Mouse (Mus musculus) embryonic fibroblast, embryonic 13.5 days (primary cell): ENCODE measurements around the gene Lin7b. TPM values are rescaled to one million over a fixed set of nuclear protein-coding genes. Genes with fewer than 3 reads are reported as not detected.
A peak's percentile ranks its signal among the peaks of the same experiment; 100 is the strongest.

Experiments
- H3K27ac ChIP-seq: 2 replicates; pipeline ENCODE4 v1.5.1; 2012; ENCODE audit warnings: low read length, control low read depth, inconsistent platforms; ENCODE audit not compliant: insufficient read depth
- H3K4me1 ChIP-seq: 2 replicates; pipeline ENCODE4 v1.6.1; 2011; ENCODE audit warnings: low read length; ENCODE audit not compliant: control insufficient read depth, insufficient read depth
- H3K4me3 ChIP-seq: 2 replicates; pipeline ENCODE4 v1.5.1; 2011; ENCODE audit warnings: mild to moderate bottlenecking, control low read depth, low read length; ENCODE audit not compliant: insufficient read depth
- CTCF ChIP-seq: IDR thresholded peaks from 2 replicates; pipeline ENCODE4 v1.5.1; 2011; ENCODE audit warnings: mild to moderate bottlenecking, control low read depth, low read length, moderate library complexity, borderline replicate concordance; ENCODE audit not compliant: insufficient read depth
- POLR2A ChIP-seq: IDR thresholded peaks from 2 replicates; pipeline ENCODE4 v1.6.1; 2011; ENCODE audit warnings: low read depth, mild to moderate bottlenecking, control low read depth, low read length, moderate library complexity
- polyA plus RNA-seq: library from polyadenylated mRNA; stranded (reverse); fragments of >200 nt; gene quantifications from 2 replicates; pipeline ENCODE4 v1.2.4, GENCODE M21; 2011; ENCODE audit warnings: low read depth; ENCODE audit not compliant: missing spikeins, insufficient read length

The Lin7b gene
- polyA plus RNA-seq, 1 experiment = 2.3 TPM

DNA sequence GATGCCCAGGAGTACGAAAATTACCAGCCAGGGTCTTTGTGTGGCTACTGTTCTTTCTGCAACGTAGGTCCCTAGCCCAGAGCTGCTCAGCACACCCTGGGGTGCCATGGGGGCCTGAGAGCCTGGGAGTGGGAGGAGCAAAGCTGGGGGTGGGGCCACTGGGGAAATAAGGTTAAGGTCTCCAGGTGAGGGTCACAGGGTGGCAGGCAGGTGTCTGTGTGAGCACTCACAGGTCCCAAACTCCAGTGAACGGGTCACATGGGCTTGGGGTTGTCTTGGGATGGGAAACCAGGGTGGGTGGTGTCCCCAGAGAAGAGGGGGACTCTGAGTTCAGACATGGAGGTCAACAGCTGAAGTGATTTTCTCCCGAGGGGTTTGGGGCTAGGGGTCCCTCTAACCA, 32.9 kb downstream of the Lin7b start:
- H3K27ac ChIP-seq = no peak overlapping the region
- no peaks in the 10 kb centered on the region for H3K4me1 ChIP-seq
- H3K4me3 ChIP-seq = no peak overlapping the region
- TF ChIP-seq POLR2A = no peak
- TF ChIP-seq CTCF = no peak

DNA sequence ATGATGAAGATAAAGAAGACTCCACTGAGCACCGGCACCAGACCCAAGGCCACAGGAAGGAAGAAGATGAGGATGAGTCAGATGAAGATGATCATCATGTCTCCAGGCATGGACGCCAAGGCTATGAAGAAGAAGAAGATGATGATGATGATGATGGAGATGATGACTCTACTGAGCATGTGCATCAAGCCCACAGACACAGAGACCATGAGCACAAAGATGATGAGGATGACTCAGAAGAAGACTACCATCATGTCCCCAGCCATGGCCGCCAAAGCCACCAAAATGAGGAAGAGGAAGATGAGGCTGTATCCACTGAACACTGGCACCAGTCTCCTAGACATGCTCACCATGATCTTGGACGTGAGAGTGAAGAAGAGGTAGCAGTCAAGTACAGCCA, 34.1 kb downstream of the Lin7b start:
- no peak overlapping the region for H3K27ac ChIP-seq
- no peaks in the 10 kb centered on the region for H3K4me1 ChIP-seq
- no peak overlapping the region for H3K4me3 ChIP-seq
- TF ChIP-seq POLR2A (no peak), CTCF (no peak)

DNA sequence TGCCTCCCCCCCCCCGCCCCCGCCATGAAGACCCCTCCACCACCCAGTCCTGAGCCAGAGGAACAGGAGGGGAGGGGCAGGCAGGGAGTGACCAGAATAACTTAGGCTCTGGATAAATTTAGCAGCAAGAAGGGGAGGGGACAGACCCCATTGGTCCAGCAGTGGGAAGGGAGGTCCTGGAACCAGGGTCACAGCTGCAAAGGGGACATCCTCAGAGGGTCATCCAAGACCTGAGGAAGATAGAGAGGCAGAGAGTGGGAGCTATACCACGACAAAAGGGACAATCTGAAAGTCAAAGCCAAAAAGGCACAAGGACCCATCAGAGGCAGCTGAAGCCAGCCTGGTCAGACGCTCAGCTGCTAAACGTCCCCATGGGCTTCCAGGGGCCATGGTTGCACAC, 35.3 kb downstream of the Lin7b start, which contains the start of gene Hrc:
Gene Hrc (plus strand): TSS at position 235 of the 400 bp plus-strand sequence.
- Histone ChIP-seq H3K27ac (no peak within 1 kb of the TSS), H3K4me3 (no peak within 1 kb of the TSS), H3K4me1 (no peaks in the 10 kb centered on the region)
- TF ChIP-seq CTCF (no peak), POLR2A (no peak)

DNA sequence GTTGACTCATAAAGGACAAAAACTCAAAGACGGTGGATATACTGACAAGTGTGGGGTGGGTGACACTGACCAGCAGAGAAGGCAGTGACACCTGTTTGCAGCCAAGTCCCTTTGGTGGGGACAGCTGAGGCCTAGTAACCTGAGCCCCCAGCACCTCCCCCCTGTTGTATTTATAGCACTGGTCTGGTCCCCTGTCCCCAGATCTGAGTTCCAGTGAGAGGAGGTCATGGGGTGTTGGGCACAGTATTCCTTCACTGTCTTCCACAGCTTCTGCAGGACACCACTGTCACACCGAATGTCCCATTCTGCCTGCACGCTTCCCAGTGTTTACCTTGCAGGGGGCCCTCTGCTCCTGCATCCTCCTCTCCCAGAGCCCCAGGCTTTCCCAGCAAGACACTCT, 35.8 kb downstream of the Lin7b start:
- Histone ChIP-seq H3K27ac (no peak overlapping the region), H3K4me3 (no peak overlapping the region), H3K4me1 (no peaks in the 10 kb centered on the region)
- TF ChIP-seq POLR2A (no peak), CTCF (no peak)

DNA sequence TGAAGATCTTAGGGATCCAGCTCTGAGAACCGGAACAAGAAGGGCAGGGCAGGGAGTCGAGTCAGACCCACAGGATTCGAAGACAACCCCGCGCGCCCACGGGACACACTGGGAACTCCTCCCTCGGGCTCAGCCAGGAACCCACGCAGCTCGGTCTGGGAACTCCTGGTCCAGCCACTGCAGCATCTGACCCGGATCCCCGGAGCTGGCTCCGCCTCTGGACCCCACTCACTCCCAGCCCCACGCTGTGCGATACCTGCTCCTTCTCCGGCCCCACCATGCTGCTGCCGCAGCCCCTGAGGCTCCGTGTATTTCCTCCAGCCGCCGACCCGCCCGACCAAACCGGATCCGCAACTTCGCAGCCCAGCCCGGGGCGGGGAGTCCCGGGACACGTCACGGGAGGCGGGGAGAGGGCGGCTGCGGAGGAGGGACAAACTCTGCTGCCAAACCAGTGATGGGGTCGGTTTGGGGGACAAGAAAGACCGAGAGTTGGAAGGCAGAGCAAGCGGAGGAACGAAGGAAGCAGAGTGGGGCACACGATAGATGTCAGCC, 36.9 kb downstream of the Lin7b start, which contains the start of gene Trpm4:
Gene Trpm4 (minus strand): TSS at position 350 of the 552 bp plus-strand sequence.
- Histone ChIP-seq H3K4me3 (peak within 1 kb of the TSS; percentile 76), H3K4me1 (no peaks in the 10 kb centered on the region), H3K27ac (no peak within 1 kb of the TSS)
- TF ChIP-seq POLR2A (peak; percentile 84), CTCF (no peak)

DNA sequence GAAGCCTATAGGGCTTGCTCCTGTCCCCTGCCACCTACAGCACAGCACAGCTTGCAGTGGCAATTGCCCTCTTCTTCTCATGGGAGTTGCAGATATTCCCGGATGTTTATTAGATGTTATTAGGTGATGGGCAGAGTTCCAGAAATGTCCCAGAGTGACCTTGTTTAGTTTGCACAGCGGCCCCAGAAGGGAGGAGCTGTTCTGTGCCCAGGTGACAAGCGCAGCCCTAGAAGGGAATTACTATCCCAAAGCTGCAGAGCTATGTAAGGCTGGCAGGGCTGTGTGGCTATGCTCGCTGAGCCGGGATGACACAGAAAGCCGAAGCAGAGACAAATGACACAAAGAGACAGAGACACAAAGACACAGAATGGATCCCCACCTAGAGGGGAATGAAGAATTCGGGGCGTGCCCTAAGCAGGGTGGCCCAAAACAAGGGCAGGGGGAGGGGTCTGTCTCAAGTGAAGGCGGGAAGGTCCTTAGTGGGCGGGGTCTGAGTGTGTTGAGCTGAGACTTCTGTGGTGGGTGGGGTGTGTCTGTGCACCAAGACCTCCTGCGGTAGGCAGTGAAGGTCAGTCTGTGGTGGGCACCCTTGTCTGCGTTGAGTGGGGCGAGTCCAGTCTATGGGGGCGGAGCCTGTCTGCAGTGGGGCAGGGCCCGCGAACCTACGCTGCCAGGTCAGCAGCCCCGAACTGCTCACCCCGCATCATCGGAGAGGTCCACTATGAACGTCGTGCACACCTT, 37.5 kb downstream of the Lin7b start:
- Histone ChIP-seq H3K4me1 (no peaks in the 10 kb centered on the region), H3K27ac (no peak overlapping the region), H3K4me3 (peak overlapping the region; percentile 76)
- TF ChIP-seq CTCF (no peak), POLR2A (no peak; the same call in 1 of the 2 replicates)

DNA sequence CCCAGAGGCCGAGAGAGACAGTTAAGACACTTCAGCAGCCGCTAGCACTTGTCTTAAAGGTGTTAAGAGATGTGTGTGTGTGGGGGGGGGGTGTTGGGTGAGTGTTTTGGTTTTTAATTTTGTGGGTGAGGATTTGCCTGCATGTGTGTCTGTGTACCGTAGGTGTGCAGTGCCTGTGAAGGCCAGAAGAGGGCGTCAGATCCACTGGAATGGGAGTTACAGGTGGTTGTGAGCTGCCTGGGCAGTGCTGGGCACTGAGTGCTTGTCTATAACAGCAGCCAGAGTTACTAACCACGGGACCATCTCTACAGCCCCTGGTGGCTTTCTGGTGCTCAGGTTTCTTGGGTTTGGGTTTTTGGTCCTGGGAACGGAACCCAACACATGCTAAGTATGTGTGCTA, 38.9 kb downstream of the Lin7b start:
- no peak overlapping the region for H3K27ac ChIP-seq
- H3K4me1 ChIP-seq = no peaks in the 10 kb centered on the region
- no peak overlapping the region for H3K4me3 ChIP-seq
- no peak for TF ChIP-seq CTCF
- no peak for TF ChIP-seq POLR2A

DNA sequence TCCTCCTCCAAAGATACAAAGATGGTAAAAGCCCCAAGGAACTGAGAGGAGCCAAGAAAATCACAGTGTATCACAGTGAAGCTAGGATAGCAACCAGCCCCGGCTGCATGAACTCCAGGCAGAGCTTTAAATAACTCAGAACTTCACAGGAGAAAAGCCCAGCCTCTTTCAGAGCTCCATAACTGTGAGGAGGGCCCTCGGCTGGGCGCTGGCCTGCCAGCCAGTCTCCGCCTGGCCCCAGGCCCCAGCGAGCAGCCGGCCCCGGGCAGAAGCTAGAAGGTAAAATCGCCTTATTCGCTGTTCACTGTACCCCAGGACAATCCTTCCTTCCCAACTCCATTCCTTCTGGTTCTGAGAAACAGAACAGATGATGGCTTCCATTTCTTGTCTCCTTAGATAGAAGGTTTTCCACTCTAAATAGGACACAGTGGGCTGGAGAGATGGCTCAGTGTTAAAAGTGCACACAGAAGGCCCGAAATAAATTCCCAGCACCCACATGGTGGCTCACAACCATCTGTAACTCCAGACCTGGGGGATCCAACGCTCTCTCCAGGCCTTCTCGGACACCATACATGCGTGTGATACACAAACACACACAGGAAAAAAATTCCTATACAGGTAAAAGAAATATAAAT, 41.4 kb downstream of the Lin7b start:
- Histone ChIP-seq H3K27ac (no peak overlapping the region), H3K4me3 (no peak overlapping the region), H3K4me1 (no peaks in the 10 kb centered on the region)
- no peak for TF ChIP-seq CTCF
- no peak for TF ChIP-seq POLR2A

DNA sequence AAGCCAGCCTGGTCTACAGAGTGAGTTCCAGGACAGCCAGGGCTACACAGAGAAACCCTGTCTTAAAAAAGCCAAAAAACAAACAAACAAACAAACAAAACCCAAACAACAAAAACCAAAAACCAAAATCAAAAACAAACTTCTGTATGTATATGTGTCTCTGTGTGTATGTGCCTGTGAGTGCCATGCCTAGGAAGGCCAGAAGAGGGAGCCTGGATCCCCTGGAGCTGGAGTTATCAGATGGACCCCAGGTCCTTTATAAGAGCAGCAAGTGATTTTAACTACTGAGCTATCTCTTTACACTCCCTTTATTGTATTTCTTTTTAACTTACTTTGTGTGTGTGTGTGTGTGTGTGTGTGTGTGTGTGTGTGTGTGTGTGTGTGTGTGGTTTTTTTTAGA, 44.6 kb downstream of the Lin7b start:
- no peak overlapping the region for H3K27ac ChIP-seq
- no peaks in the 10 kb centered on the region for H3K4me1 ChIP-seq
- TF ChIP-seq CTCF (no peak), POLR2A (no peak)
- no peak overlapping the region for H3K4me3 ChIP-seq

DNA sequence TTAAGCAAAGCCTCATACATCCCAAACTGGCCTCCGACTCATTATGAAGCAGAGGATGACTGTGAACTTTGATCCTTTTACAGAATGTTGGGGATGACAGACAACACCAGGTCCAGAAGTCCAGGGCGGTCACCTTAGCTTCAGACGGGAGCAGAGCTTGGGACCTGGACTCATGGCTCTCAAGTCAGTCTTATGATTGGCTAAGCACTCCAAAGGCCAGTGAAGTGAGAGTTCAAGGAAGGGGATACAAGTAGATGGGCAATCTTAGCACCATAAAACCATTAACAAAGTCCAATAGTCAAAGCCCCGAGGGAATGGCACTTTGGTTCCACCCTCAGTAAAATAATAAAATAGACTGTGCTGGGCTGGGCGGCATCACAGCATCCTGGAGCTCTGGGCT, 47.3 kb downstream of the Lin7b start:
- Histone ChIP-seq H3K4me1 (no peaks in the 10 kb centered on the region), H3K27ac (no peak overlapping the region), H3K4me3 (no peak overlapping the region)
- TF ChIP-seq POLR2A (no peak), CTCF (no peak)
